ENCODE assay signal across 13 mouse cellular contexts in the genomic region with DNA sequence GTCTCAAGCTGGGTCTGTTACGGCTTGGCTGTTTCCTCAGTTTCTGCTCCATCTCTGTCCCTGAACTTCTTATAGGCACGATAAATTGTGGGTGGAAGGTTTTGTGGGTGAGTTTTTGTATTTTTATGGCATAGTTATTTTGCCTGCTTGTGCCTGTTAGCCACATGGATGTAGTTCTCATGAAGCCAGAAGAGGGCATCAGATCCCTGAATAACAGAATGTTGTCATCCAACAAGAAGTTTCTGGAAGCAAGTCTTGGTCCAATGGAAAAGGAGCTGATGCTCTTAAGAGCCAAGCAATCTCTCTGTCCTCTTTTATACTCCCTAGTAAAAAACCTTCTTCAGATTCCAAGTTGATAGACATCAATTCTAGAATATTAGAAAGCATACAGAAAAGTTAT. TPM values are rescaled to one million over a fixed set of nuclear protein-coding genes. Genes with fewer than 3 reads are reported as not detected.
DNase-seq lines count a peak whose midpoint lies in the region; ATAC-seq and TF ChIP-seq lines count a peak whose summit lies in the region.
"Had no signal": no experiment of that assay in that cellular context is flagged by ENCODE, and none has a peak within 500 bp of the region (broad histone marks: within the 10 kb centered on the region; RNA-seq: fewer than 3 reads in every experiment).

No protein-coding gene starts in this region.

- no peak overlapping the region for H3K27ac ChIP-seq in left cerebral cortex, adult 2 months
- H3K27ac ChIP-seq: hindbrain, embryonic 12.5 days; neural tube, embryonic 15.5 days had no signal

- peak; percentile 47 for TF ChIP-seq CTCF in left cerebral cortex, adult 2 months (IDR thresholded peaks at IDR 0.05)
- TF ChIP-seq CTCF in Patski (IDR thresholded peaks at IDR 0.05): peak; percentile 71

- H3K4me3 ChIP-seq in left cerebral cortex, adult 2 months: no peak overlapping the region
- H3K4me3 ChIP-seq: hindbrain, embryonic 12.5 days; megakaryocyte, embryonic 14.5 days; neural tube, embryonic 15.5 days had no signal

- CTCF ChIA-PET in Patski (lab: Charles Lee): interaction anchor here (0.6 to 2.5 kb wide), 15 partner anchors 12 to 430 kb away, joined by 3 to 11 read pairs (median 4); a partner anchor contains a TSS

- intact Hi-C loops in left cerebral cortex, adult 2 months (cut with DNase I): loop anchor here (5.0 kb wide), 3 partner anchors 56 to 424 kb away; no protein-coding TSS in a partner anchor

- peak; percentile 64; the same call in 1 of the 2 replicates for ATAC-seq in frontal cortex, adult (ENCODE audit: low TSS enrichment)
- ATAC-seq in Patski: no peak

- H3K27me3 ChIP-seq in Patski: no peaks in the 10 kb centered on the region
- H3K27me3 ChIP-seq: hindbrain, embryonic 12.5 days; megakaryocyte, embryonic 14.5 days; neural tube, embryonic 15.5 days had no signal

- POLR2A ChIA-PET in Patski (lab: Charles Lee): no interaction called here

- no peak for DNase-seq in frontal cortex, postnatal 14 days (ENCODE audit: low spot score in 2 of 2)
- DNase-seq in left cerebral cortex, adult 2 months (ENCODE audit: extremely low spot score in 1 of 2, low spot score in 2 of 2): no peak
- no peak for DNase-seq in left cerebral cortex, adult 9 months (ENCODE audit: low spot score in 2 of 2)
- no peak for DNase-seq in Patski (ENCODE audit: low read depth, low spot score)
- peak; percentile 50 for DNase-seq in lung, postnatal 10 days
- DNase-seq in spleen, adult 18-20 months: no peak
- no peak for DNase-seq in urinary bladder, postnatal 25 days (ENCODE audit: low spot score)

- in situ Hi-C loops in Patski (cut with MboI; ENCODE audit: low pct_unique_long_range_greater_than_20kb): loop anchor here (5.0 kb wide), 4 partner anchors 56 to 419 kb away; a partner anchor contains a TSS

RNA-seq across cellular contexts. Expression of a gene that starts 2.8 kb away (rescaled TPM):
- total RNA-seq in left cerebral cortex, adult 2 months (2021): under 1 TPM in 1 of 2 experiments, not detected in 1; 0.36 TPM
- 46.1 TPM for polyA plus RNA-seq in Patski (2021)

RNA-seq across cellular contexts. Expression of a gene that starts 37.7 kb away (rescaled TPM):
- total RNA-seq in left cerebral cortex, adult 2 months (2021): 1 to 10 TPM; 1.1 to 1.6 TPM
- 0.49 TPM for polyA plus RNA-seq in Patski (2021)
- total RNA-seq: common myeloid progenitor, adult 5-6 weeks had no signal
- polyA plus RNA-seq: hindbrain, embryonic 12.5 days; neural tube, embryonic 15.5 days had no signal

RNA-seq across cellular contexts. Expression of a gene that starts 40.3 kb away (rescaled TPM):
- not detected for total RNA-seq in left cerebral cortex, adult 2 months (2021)
- polyA plus RNA-seq in Patski (2021): 3.7 TPM
- total RNA-seq: common myeloid progenitor, adult 5-6 weeks; left cerebral cortex, postnatal 36 days had no signal
